Mouse (Mus musculus): Measurements from ENCODE around the gene Ap1m1. TPM values are rescaled to one million over a fixed set of nuclear protein-coding genes. Genes with fewer than 3 reads are reported as not detected.

Gene Ap1m1
- total RNA-seq, 2 experiments from 2014 or later: 93.4 to 95.1 TPM

DNA sequence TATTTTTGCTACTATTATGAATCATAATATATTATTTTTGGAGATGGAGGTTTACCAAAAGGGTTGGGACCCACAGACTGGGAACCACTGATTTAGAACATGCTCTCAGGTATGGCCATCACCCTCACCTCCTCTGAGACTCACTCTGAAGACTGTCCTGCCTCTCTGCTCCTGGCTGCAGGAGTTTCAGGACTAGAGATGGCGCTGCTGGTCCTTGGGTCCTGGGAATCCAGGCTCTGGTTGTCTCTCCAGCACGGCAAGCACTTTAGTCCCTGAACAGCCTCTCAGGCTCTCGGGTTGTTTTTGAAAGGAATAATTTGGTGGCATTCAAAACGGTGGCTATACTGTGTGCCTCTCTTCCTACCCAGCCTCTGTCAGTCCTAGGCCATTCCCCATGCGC is 22.1 kb downstream of the Ap1m1 start:
- no peak for DNase-seq (ENCODE audit: low spot score in 2 of 2)
- peak; percentile 62 for TF ChIP-seq CTCF (conservative IDR thresholded peaks at IDR 0.05)
- Histone ChIP-seq H3K27ac (no peak overlapping the region), H3K4me3 (no peak overlapping the region)

GRCm38 (mm10) chr8:72262756-72263155 is 22.9 kb downstream of the Ap1m1 start:
- H3K4me3 ChIP-seq: no peak overlapping the region
- TF ChIP-seq CTCF (conservative IDR thresholded peaks at IDR 0.05): no peak
- no peak for DNase-seq (ENCODE audit: low spot score in 2 of 2)
- H3K27ac ChIP-seq: no peak overlapping the region

DNA sequence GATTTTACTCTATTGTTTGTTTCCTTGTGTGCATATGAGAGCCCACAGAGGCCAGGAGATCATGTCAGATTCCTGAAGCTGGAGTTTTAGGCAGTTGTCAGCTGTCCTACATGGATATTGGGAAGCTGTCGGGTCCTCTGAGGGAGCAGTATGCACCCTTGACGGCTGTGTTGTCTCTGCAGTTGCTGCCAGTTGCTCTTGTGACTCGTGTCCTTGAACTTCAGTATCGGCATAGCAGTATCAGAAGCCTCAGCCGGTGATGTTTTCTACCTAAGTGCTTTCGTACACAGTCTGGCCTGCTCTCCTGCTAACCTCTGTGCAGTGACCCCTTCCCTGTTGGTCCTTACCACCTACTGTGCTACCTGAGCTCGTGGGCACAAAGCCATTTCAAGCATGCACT is 23.6 kb downstream of the Ap1m1 start:
- Histone ChIP-seq H3K4me3 (no peak overlapping the region), H3K27ac (no peak overlapping the region)
- DNase-seq (ENCODE audit: low spot score in 2 of 2): no peak
- no peak for TF ChIP-seq CTCF (conservative IDR thresholded peaks at IDR 0.05)

GRCm38 (mm10) chr8:72265342-72265741 is 25.5 kb downstream of the Ap1m1 start:
- Histone ChIP-seq H3K27ac (peak overlapping the region; percentile 32; the same call in 1 of the 2 replicates), H3K4me3 (no peak overlapping the region)
- TF ChIP-seq CTCF (conservative IDR thresholded peaks at IDR 0.05): no peak
- no peak for DNase-seq (ENCODE audit: low spot score in 2 of 2)

GRCm38 (mm10) chr8:72266671-72267070 is 26.9 kb downstream of the Ap1m1 start:
- TF ChIP-seq CTCF (conservative IDR thresholded peaks at IDR 0.05): no peak
- Histone ChIP-seq H3K4me3 (no peak overlapping the region), H3K27ac (no peak overlapping the region)
- no peak for DNase-seq (ENCODE audit: low spot score in 2 of 2)

DNA sequence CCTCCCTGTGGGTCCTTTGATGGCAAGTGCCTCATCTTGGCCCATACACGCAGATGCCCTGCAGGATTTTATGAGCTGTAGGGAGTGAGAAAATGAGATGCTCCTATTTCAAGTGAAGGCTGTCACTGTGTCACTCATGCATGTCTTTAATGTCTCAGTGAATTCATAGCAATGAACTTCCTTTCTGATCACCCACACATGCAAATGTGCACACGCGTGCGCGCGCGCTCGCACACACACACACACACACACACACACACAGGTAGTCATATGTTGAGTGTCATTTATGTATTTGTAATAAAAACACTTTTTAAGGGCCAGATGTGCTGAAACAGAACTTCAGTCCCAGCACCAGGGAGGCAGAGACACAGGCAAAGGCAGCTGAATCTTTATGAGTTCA is 27.3 kb downstream of the Ap1m1 start:
- TF ChIP-seq CTCF (conservative IDR thresholded peaks at IDR 0.05): no peak
- DNase-seq (ENCODE audit: low spot score in 2 of 2): no peak
- H3K4me3 ChIP-seq: no peak overlapping the region
- no peak overlapping the region; the same call in 1 of the 2 replicates for H3K27ac ChIP-seq

DNA sequence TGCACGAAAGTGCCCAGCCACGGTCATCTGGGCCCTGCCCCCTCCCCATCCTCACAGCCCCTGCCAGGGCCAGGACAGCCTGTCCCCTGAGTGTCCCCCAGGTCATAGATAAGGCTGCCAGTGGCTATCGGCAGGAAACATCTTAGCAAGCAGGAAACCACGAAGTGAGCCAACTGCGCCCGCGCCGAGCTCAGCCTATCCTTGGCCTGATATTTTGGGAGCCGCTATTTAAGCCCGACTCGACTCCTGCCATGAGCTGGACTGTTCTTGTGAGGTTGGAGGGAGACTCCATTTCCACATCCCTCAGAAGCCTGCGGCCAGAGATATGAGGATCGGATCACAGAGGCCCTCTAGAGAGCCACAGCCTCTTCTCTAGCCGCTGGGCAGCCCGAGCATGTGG is 28.5 kb downstream of the Ap1m1 start:
- TF ChIP-seq CTCF (conservative IDR thresholded peaks at IDR 0.05): no peak
- H3K27ac ChIP-seq: peak overlapping the region; percentile 76
- no peak for DNase-seq (ENCODE audit: low spot score in 2 of 2)
- no peak overlapping the region for H3K4me3 ChIP-seq

DNA sequence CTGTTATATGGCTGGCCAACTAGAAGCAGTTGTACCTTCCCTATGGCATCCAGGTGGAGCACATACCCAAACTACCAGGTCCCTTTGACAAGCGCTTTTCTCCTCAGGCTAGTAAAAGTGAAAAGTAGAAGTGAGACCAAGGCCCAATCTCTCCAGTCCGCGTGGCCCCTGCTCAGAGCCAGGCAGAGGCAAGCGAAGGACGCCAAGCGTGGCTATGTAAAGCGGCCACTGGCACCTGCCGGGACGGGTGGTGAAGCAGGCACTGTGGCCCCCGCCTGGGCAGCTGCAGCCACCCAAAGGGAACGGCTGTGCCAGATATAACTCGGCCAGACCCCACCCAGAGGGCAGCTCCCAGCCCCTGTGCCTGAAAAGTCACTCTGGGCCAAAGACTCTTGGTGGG is 30.8 kb downstream of the Ap1m1 start:
- no peak for DNase-seq (ENCODE audit: low spot score in 2 of 2)
- no peak overlapping the region for H3K4me3 ChIP-seq
- TF ChIP-seq CTCF (conservative IDR thresholded peaks at IDR 0.05): no peak
- H3K27ac ChIP-seq: no peak overlapping the region

GRCm38 (mm10) chr8:72271051-72271660 is 31.3 kb downstream of the Ap1m1 start:
- Histone ChIP-seq H3K27ac (no peak overlapping the region), H3K4me3 (no peak overlapping the region)
- no peak for DNase-seq (ENCODE audit: low spot score in 2 of 2)
- no peak for TF ChIP-seq CTCF (conservative IDR thresholded peaks at IDR 0.05)

DNA sequence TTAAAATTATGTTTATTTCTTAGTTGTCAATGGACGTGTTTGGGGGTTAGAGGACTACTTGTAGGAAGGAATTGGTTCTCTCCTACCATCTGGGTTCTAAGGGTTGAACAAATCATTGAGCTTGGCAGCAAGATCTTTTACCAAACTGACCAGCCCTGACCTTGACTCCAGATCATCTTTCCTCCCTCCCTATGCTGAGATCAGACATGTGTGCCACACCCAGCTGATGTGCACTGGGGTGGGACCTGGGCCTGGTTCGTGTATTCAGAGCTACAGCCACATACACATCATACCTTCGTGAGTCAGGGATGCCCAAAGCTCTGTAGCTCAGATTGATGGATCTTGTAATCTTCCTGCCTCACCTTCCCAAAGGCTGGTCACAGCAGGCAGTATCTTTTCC is 31.9 kb downstream of the Ap1m1 start:
- DNase-seq (ENCODE audit: low spot score in 2 of 2): no peak
- no peak overlapping the region for H3K27ac ChIP-seq
- TF ChIP-seq CTCF (conservative IDR thresholded peaks at IDR 0.05): no peak
- no peak overlapping the region for H3K4me3 ChIP-seq

- peak; percentile 81 for TF ChIP-seq CTCF (conservative IDR thresholded peaks at IDR 0.05)
- DNase-seq (ENCODE audit: low spot score in 2 of 2): peak; percentile 61 to 71
- Histone ChIP-seq H3K4me3 (no peak overlapping the region), H3K27ac (no peak overlapping the region)
Observed at GRCm38 (mm10) chr8:72272361-72272760, 32.5 kb downstream of the Ap1m1 start.

DNA sequence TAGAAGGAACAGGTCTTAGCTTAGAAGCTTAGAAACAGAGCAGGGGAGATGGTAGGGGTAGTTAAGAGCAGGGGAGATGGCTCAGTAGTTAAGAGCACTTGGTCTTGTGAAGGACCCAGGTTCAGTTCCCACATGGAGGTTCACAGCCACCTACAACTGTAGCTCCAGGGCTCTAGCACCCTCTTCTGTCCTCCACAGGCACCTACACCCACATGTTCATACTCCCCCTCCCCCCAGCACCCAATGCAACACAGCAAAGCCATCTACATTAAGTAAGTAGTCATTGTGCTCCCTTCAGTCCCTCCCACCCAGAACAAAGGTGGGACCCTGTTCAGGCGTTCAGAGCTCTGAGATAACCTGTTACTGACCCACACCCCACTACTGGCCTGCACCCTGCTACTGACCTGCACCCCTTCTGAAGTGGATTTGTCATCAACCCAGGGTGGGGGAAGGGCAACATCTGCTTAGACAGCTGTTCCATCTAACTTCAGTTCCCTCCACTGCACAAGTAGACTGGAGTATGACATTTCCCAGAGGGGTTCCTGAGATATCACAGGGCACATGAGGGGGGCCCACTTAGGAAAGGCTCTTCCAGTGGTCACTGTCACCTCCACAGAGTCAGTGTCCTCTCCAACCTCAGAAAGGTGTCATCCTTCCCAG is 33.4 kb downstream of the Ap1m1 start:
- no peak for DNase-seq (ENCODE audit: low spot score in 2 of 2)
- no peak overlapping the region for H3K4me3 ChIP-seq
- TF ChIP-seq CTCF (conservative IDR thresholded peaks at IDR 0.05): no peak
- H3K27ac ChIP-seq: no peak overlapping the region

DNA sequence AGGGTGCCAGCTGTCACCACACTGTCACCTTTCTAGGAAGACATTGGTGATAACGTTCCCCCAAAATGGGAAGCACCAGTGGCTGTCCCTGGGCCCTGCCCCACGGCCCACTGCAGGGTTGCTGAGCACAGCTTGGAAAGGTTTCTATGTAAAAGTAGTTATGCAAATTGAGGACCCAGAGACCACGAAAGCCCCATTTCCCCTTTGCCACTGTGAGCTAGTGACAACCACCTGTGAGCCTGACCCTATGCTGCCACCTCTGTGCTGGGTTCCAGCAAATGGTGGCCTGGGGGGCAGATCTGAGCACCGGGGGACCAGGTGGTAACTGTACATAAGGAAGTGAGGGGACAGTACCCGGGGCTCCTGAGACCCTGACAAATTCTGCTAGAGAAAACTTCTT is 34.0 kb downstream of the Ap1m1 start:
- TF ChIP-seq CTCF (conservative IDR thresholded peaks at IDR 0.05): no peak
- Histone ChIP-seq H3K27ac (no peak overlapping the region), H3K4me3 (no peak overlapping the region)
- no peak for DNase-seq (ENCODE audit: low spot score in 2 of 2)

GRCm38 (mm10) chr8:72277244-72277643 is 37.4 kb downstream of the Ap1m1 start:
- no peak overlapping the region for H3K4me3 ChIP-seq
- H3K27ac ChIP-seq: no peak overlapping the region
- DNase-seq (ENCODE audit: low spot score in 2 of 2): no peak
- TF ChIP-seq CTCF (conservative IDR thresholded peaks at IDR 0.05): no peak
